Mouse (Mus musculus) MEL (cell line): ENCODE results near the gene Tfpt.

Experiments
- BHLHE40 ChIP-seq: IDR thresholded peaks from 2 replicates; pipeline ENCODE4 v1.6.1; 2012; ENCODE audit warnings: low read depth, mild to moderate bottlenecking, inconsistent platforms, low read length, improper control_type of control experiment, borderline replicate concordance
- CTCF ChIP-seq, 3 experiments: IDR thresholded peaks in 2 of 3; conservative IDR thresholded peaks in 1 of 3; 2 replicates each; pipeline ENCODE4 v1.5.1; 2011 to 2012; ENCODE audit warnings: low read length in 3 of 3, low read depth in 2 of 3, mild to moderate bottlenecking in 2 of 3, improper control_type of control experiment in 1 of 3, inconsistent platforms in 1 of 3, mixed read lengths in 1 of 3, moderate library complexity in 1 of 3; ENCODE audit not compliant: control insufficient read depth in 1 of 3, insufficient read depth in 1 of 3, poor library complexity in 1 of 3, severe bottlenecking in 1 of 3
- EP300 ChIP-seq, 2 experiments: IDR thresholded peaks; 2 replicates each; pipeline ENCODE4 v1.6.1; 2011; ENCODE audit warnings: improper control_type of control experiment in 2 of 2, low read length in 2 of 2, low read depth in 1 of 2, mild to moderate bottlenecking in 1 of 2
- GATA1 ChIP-seq: IDR thresholded peaks from 2 replicates; pipeline ENCODE4 v1.6.1; 2011; ENCODE audit warnings: low read depth, low read length, improper control_type of control experiment
- KAT2A ChIP-seq: conservative IDR thresholded peaks from 2 replicates; pipeline ENCODE4 v1.6.1; 2012; ENCODE audit warnings: low read depth, low read length, improper control_type of control experiment, inconsistent platforms
- MAX ChIP-seq: IDR thresholded peaks from 2 replicates; pipeline ENCODE4 v1.6.1; 2011; ENCODE audit warnings: low read length, improper control_type of control experiment
- MEF2A ChIP-seq: IDR thresholded peaks from 2 replicates; pipeline ENCODE4 v1.6.1; 2014; ENCODE audit warnings: low read depth, mild to moderate bottlenecking, inconsistent platforms, low read length, improper control_type of control experiment; ENCODE audit not compliant: poor library complexity, insufficient replicate concordance, severe bottlenecking; ENCODE audit errors: extremely low read depth
- NELFE ChIP-seq: IDR thresholded peaks from 2 replicates; pipeline ENCODE4 v1.6.1; 2011; ENCODE audit warnings: low read depth, low read length, improper control_type of control experiment
- POLR2A ChIP-seq, 2 experiments: IDR thresholded peaks; 2 replicates each; pipeline ENCODE4 v1.6.1; 2011 to 2012; ENCODE audit warnings: low read length in 2 of 2, mild to moderate bottlenecking in 2 of 2, control low read depth in 1 of 2, improper control_type of control experiment in 1 of 2, low read depth in 1 of 2, moderate library complexity in 1 of 2; ENCODE audit not compliant: control insufficient read depth in 1 of 2, insufficient read depth in 1 of 2, poor library complexity in 1 of 2
- SMC3 ChIP-seq: IDR thresholded peaks from 2 replicates; pipeline ENCODE4 v1.6.1; 2011; ENCODE audit warnings: low read depth, low read length, improper control_type of control experiment
- TCF12 ChIP-seq: IDR thresholded peaks from 2 replicates; pipeline ENCODE4 v1.6.1; 2014; ENCODE audit warnings: low read depth, mild to moderate bottlenecking, inconsistent platforms, low read length, improper control_type of control experiment, moderate library complexity
- USF1 ChIP-seq: IDR thresholded peaks from 2 replicates; pipeline ENCODE4 v1.6.1; 2014; ENCODE audit warnings: low read depth, mild to moderate bottlenecking, inconsistent platforms, low read length, improper control_type of control experiment, moderate library complexity
- ZMIZ1 ChIP-seq: IDR thresholded peaks from 2 replicates; pipeline ENCODE4 v1.6.1; 2012; ENCODE audit warnings: low read depth, mild to moderate bottlenecking, inconsistent platforms, low read length, improper control_type of control experiment, moderate library complexity

- TF ChIP-seq POLR2A (IDR thresholded peaks at IDR 0.05; ENCODE audit: control insufficient read depth in 1 of 2, insufficient read depth in 1 of 2, low read depth in 1 of 2, low read length in 2 of 2, poor library complexity in 1 of 2) (no peak), MEF2A (no peak), MAX (no peak), NELFE (no peak), GATA1 (no peak), USF1 (no peak), CTCF (IDR thresholded peaks at IDR 0.05 in 2 of 3, conservative IDR thresholded peaks at IDR 0.05 in 1 of 3; ENCODE audit: control insufficient read depth in 1 of 3, insufficient read depth in 1 of 3, low read depth in 2 of 3, low read length in 3 of 3, poor library complexity in 1 of 3, severe bottlenecking in 1 of 3) (no peak), SMC3 (no peak), ZMIZ1 (no peak), TCF12 (no peak), EP300 (IDR thresholded peaks at IDR 0.05; ENCODE audit: low read depth in 1 of 2, low read length in 2 of 2) (no peak), KAT2A (no peak), BHLHE40 (no peak)
Measured at GRCm38 (mm10) chr7:3609082-3609481, 20.6 kb downstream of the Tfpt start.
